Mouse (Mus musculus) c-Kit-negative CD71-positive TER-119-positive erythroid progenitor cells, embryonic 14.5 days (primary cell): ENCODE results near the gene Nynrin.

ENCODE experiments used
- DNase-seq: peaks from one replicate; pipeline ENCODE4 v3.0.0-alpha.2; 2013; ENCODE audit warnings: low read depth, low spot score

Gene Nynrin

DNA sequence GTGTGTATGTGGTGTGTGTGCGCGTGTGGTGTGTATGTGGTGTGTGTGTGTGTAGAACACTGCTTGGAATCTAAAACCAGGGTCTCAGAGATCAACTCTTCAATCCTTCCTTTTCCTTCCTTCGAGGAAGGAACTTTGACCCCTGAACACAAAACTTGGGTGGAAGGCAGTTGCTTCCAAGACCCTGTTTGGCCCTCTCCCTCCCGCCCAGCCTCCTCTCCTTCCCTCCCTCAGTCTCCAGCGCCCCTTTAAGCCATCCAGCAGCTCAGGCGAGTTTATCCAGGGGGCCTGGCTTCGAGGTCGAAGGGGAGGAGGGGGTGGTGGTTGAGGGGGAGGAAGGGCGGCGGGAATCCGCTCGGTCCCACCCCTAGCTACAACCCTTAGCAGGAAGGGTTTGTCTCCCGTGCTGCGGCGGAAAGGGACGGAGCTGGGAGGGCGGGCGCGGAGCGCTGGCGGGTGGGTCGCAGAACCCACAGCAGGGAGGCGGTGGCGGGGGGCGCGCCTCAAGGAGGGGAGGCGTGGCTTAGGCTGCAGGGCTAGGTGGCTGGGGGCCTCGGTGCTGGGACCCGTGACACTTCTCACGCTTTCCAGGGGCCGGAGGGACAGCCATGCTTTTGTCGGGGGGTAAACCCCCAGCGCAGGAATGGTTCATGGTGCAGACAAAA lies at the start of gene Nynrin:
Nynrin (plus strand) TSS at position 390 of the 665 bp plus-strand sequence.
- DNase-seq, result no peak

- no peak for DNase-seq
Observed at GRCm38 (mm10) chr14:55814885-55815284, 38.9 kb upstream of the Nynrin start.

- no peak for DNase-seq
Observed at GRCm38 (mm10) chr14:55815310-55815751, 38.5 kb upstream of the Nynrin start.

DNA sequence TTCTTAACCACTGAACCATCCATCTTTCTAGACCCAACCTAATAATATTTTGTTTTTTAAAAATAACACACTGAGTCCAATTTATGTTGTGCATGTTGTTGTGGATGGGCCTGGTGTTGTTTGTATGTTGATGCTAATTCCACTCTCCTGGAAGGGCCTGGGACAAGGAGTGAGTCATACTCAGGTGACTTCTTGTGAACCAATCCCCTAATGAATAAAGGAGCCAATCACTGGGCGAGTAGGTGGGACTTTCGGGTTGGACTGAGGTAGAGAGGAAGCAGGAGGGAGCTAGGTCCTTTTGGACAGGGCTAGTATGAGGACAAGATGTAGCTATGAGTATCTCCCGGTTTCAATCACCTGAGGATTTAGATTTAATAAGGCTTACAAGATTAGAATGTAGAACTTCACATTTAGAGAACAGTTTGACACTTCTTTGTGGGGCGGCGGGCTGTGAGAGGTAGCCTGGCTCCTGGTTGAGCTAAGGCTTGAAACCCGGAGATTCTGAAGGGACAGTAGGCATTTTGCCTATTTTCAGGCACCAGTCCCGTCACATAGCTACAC lies 33.9 kb upstream of the Nynrin start:
- no peak for DNase-seq

DNA sequence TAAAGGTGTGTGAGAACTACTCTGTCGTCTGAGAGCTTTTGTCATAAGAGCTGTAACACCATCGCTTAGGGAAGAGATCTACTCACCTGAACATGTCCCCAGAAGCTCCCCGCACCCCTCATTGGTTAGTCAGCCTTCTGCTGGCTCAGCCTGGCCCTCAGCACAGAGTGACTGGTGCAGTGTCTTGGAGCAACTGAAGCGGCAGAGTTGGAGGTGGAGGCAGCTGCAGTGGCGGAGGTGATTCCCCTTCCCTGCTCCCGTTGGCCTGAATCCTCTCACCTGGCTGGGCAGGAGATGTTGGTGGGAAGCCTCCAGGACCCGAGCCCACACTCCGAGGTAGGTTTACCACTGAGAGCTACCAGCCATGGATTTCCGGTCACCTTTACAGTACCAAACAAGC lies 33.2 kb upstream of the Nynrin start:
- DNase-seq, result no peak

GRCm38 (mm10) chr14:55822435-55822990 lies 31.3 kb upstream of the Nynrin start:
- peak; percentile 16 for DNase-seq

DNA sequence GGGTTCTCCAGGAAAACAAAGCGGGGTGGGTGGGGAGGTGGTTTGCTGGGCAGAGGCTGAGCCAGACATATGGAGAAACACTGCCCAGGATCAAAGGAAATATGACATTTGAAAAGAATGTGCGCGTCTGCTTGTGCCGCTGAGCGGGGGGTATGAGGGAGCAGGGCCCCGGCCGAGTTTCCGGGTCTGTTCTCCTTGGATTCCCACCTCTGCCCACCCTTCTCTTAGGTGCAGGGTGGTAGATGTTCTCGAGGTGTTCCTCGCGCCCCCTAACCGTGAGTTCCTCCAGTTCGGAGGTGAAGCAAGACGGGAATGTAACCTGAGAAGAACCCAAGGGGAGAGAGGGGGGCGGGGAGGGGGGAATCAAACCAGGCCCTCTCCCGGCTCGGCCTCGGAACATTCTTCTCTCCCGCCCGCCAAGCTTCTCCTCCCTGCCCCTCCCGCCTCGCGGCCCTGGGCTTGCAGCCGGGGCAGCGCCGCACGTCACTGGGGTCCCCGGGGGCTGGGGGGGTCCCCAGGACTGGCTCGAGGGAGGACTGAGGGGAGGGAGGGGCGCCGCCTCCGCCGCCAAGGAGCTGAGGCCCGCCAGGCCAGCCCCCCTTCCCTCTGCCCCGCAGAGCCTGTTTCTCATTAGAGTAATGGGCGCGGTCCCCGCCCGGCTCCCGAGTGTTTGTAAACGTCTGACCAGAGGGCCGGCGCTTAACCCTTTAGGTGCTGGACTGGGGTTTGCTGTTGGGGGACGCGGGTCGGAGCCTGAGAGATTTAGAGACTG lies 30.6 kb upstream of the Nynrin start, which contains the start of gene Nfatc4:
Nfatc4 (plus strand) TSS at position 154 of the 772 bp plus-strand sequence.
- no peak for DNase-seq

DNA sequence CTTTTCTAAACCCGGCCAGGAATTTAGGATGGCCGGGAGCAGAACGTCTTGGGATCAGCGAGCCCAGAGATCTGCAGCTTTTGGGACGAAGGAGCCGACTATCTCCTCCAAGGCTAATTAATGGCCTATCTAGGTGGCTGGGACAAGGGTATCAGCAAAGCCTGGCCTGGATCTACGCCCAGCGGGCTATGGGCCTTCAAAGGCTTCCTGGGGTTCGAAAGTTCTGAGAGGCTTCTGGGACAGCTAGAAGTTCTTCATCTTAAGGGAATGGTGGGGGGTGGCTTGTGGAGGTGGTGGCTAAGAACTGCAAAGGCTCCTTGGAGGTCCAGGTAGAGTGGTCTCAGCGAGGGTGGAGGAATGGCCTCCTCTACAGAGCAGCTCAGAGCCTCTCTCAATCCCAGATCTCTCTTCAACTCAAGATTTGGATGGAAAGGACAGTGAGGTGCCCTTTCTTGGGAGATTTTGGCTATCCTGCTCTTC lies 29.8 kb upstream of the Nynrin start:
- no peak for DNase-seq

DNA sequence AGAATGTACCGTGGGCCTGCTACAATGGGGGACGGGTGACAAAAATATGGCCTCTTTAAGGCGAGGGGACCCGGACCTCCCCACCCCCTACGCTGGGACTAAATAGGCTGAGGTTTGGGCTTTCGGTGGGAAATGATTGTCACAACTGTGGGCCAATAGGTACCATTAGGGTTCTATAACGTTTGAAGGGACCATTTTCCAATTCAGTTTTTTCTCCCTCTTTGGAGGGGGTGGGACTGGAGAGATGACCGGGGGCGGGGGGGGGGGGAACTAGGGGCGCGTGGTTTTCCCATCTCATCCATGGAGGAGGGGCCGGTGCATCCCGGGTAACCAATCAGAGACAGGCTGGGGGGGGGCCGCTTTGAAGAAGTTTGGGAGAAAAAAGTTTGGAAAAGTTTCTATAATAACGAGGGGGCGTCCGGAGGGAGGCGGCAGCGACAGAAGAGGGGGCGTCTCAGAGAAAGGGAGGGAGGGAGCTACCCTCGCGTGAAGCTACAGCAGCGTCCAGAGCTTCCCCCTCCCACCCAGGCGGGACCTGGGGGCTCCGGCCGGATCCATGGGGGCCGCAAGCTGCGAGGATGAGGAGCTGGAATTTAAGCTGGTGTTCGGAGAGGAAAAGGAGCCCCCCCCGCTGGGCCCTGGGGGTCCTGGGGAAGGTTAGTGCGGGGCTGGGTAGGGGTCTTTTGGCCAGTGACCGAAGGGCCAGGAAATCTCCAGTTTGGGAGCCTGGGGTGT lies 29.2 kb upstream of the Nynrin start:
- no peak for DNase-seq

GRCm38 (mm10) chr14:55825216-55826051 lies 28.4 kb upstream of the Nynrin start:
- no peak for DNase-seq

- no peak for DNase-seq
Observed at GRCm38 (mm10) chr14:55826142-55826541, 27.7 kb upstream of the Nynrin start.

- no peak for DNase-seq
Observed at GRCm38 (mm10) chr14:55826551-55827340, 27.1 kb upstream of the Nynrin start.

- DNase-seq, result no peak
Observed at GRCm38 (mm10) chr14:55828716-55829263, 25.0 kb upstream of the Nynrin start.

- DNase-seq, result no peak
Observed at GRCm38 (mm10) chr14:55829854-55830253, 24.0 kb upstream of the Nynrin start.

- DNase-seq, result no peak
Observed at GRCm38 (mm10) chr14:55830331-55830730, 23.5 kb upstream of the Nynrin start.

DNA sequence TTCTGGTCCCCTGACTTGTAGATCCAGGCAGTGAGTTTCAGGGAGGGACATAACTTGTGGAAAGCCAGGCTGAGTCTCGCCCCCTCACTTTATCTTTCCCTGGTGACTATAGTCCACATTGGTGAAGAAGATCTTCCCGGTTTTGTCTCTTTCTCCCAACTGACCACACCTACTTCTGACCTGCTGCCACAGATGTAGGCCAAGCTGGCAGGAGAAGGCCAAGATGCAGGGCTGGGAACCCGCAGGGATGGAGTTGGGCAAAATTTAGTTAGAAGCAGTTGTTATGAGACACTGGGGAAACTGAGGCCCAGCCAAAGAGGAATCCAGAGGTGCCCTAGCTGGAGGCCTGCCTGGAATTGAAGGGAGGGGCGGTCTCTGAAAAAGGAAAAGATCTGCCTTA lies 20.7 kb upstream of the Nynrin start:
- no peak for DNase-seq

DNA sequence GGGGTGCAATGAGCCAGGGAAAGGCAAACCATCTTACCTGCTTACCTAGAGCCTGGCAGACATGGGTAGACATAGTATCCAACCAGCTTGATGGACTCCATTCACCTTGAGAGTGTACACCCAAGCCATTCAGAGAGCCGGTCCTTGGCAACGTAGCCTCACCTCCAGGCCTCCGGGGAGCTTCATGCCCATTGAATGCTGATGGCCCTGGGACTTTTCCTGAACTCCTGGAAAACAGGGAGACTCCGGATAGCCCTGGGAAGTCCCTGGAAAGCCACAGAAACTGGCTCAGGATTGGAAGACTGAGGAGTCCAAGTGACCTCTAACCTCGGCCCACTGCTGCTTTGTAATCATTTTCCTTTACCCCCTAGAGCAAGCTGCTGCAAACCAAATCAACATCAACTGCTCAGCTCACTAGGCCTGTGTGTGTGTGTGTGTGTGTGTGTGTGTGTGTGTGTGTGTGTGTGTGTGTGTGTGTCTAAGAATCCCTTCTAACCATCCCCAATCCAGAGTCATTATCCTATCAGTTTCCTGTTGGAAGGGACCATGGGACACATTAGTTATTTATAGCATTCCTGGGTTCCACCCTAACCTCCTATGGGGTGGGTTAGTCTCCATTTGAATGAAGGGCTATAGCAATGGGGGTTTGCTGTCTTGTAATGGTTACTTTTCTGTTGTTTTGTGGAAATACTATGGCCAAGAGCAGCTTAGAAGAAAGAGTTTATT lies 18.8 kb upstream of the Nynrin start:
- DNase-seq, result no peak

DNA sequence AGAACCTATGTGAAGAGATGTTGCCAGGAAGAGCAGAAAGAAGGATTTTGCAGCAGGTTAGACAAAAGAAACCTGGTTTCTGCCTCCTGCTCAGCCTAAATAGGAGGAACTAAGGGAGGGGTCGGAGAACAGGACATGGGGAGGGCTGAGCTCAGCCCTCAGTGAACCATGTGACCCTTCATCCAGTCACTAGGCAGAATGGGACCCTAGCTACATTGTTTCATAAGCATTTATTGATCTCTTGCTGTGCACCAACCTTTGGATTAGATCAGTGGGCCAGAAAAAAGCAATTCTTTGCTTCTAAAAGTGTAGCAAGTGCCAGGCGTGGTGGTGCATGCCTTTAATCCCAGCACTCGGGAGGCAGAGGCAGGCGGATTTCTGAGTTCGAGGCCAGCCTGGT lies 15.5 kb upstream of the Nynrin start:
- no peak for DNase-seq

GRCm38 (mm10) chr14:55838740-55839139 lies 15.1 kb upstream of the Nynrin start:
- DNase-seq, result no peak
